Mouse (Mus musculus): Measurements from ENCODE around the gene Gdap2.

The Gdap2 gene

DNA sequence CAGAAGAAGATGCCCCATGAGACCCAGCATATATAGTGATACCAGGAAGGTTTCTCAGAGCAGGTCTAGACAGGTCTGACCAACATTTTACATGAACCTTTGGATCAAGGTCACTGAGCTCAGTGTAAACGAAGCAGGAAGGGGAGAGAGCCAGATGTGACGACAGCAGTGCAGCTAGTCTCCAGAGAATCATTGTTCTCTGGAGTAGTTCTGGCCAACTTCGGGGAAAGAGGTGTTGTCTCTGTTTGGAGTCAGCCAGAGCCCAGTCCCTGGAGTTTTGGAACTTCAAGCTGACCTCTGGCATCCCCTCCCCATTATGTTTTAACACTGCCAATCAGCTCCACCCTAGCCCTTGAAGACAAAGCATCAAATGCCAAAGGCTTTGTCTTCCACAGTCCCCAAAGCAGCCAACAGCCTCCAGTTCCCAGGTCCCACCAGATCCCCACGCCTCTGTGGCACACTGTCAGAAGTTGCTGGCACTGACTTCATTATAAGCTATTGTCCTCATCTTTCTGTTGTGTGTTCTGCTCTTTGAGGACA lies 84.2 kb downstream of the Gdap2 start:
- DNase-seq (ENCODE audit: low read depth), result no peak

All from NIH3T3 (cell line).